Mouse (Mus musculus): ENCODE measurements around the gene Cntn5.
"Not testable (repeated sequence)": the region's sequence is repeated elsewhere in the genome, so short reads cannot be mapped to it uniquely, and the experiment has no call there.

The Cntn5 gene

DNA sequence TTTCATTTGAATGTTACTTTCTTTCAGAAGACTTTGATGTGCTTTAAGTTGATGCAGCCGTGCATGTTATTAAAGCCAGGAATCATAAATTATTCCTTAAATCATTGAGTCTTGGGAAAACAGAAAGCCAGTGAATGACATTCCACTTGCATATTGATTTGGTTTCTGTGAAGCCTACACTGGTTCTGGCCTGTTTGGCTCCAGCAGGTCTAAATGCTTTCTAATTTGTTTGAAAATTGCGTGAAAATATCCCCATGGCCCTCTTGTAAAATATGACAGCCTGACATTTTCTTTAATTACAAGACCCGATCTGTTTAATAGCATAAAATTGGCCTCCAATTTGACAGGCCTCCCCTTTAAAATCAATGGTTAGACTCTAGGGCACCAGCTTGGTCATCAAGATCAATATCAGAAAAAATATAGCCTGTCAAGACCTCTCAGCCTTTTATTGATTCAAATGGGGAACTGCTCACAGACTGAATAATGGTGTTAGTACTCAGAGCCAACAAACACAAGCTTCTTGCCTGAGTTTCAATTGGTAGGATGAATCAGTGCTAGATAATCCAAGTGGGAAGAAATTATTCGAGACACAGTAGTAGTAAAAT lies 247.3 kb downstream of the Cntn5 start:
- DNase-seq (ENCODE audit: low spot score in 2 of 2), result no peak

DNA sequence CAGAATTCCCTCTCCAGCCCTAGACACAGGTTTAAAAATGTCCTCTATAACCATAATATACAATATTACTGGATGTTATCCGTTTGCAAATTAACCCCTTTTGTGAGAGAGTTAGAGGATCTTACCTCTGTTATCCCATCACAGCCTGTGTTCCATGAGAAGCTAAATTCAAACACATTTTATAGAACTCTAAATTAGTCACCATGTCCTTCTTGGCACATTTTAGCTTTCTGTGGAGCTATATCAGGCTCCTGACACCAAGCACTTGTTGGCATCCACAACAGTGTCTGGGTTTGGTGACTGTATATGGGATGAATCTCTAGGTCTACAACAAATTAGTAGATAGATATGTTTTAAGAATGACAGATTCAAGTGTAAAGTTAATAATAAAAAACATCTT lies 253.9 kb downstream of the Cntn5 start:
- no peak for DNase-seq (ENCODE audit: low spot score in 2 of 2)

DNA sequence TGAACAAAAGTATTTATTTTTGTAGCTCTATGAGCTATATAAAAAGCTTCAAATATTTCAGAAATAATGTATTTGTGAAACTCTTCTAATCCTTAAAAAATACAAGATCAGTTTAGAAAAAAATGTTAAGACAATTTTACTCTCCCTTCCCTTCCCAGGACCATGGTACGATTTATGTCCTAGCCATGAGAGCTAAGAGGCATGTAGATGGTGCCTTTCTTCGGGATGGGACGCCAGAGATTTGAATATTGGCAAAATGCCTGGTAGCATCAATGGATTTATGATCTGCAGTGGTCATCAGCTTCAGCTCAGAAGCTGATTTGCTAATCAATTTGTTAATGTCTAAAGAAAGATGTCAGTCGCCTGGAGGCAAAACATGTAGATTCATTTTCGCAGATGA lies 258.6 kb downstream of the Cntn5 start:
- no peak for DNase-seq (ENCODE audit: low spot score in 2 of 2)

DNA sequence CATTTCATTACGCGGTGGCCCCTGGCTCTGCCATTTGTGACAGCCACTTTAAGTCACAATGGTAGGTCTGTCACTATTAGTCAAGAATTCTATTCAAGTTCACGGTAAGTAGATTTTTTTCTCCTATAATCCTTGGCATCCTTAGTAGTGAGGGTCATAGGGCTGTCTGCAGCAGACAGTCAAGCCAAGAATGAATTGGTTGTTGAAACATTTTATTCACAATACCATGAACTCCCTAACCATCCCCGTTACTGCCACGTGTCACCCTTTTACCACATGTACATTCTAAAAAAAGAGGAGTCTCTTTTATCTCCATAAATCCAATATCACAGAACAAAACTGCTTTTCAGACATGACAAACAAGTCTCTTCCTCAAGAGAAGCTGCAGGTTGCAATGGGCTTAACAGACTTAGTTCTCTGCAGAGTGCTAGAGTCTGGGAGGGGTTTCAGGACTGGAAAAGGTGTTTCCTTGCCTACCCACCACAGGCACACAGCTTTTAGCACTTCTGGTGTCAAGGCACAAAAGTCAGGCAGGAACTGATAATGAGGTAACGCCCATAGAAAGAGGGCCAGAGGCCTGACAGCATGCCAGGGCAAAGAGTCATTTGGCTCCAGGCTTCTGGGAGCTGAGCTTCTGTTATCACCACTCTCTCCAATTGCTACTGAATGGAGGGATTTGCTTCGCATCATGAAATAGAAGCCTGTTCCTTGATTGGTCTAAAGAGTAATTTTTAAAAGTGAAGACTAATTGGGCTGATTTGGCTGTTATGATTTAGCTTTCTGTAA lies 259.3 kb downstream of the Cntn5 start:
- DNase-seq (ENCODE audit: low spot score in 2 of 2), result no peak

DNA sequence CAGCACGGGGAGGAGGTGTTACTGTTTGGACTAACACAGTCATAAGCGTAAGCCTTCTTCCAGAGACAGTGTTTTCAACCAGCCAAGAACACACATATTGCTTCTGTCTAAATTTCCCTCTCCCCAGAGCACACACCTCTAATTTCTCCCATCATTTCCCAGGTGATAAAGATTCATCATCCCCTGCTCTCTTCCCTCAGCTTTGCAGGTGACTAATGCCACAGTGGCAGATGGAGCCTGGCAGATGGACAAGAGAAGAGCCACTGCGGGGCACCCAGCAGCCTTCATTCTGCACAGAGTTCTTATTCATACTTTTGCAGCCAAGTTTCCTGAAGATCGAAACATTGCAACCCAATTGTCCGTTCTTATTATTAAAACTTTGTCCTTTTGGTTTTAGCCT lies 286.5 kb downstream of the Cntn5 start:
- no peak for DNase-seq (ENCODE audit: low spot score in 2 of 2)

DNA sequence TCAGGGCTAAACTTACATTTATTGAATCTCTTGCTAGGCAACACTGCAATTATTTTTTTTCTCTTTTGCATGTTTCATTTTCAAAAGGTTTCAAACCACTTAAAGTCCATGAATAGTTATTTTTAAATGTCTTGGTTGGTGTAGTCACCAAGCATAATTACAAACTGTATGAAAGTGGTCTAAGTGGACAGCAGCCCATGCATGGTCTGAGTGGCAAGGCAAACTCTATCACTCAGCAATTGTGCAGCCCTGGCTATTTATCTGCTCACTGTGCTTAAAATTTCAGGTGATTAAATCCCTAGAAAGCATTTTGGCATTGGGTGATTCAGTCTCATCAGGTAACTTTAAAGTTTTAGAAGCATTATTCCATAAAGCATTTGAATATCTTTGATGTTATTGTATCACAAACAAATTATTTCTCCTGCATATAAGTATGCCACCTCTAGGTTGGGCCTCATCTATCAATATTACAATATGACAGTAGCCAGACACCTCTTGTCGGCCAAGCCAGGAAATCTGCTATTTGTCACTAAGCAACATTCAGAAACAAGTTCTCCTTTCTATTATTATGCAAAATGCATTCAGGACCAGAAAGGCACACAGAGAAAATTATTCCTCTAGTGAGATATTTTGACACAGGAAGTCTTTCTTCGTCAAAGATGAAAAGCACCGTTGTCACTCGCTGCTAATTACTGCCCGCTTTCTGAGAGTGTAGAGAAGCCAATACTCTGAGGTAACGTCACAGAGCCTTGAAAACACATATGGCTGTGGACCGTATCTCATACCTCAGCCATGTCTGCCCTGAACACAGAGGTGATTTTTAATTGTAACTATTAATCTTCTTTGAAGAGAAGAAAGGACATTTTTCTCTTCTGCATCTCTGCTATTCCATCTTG lies 329.0 kb downstream of the Cntn5 start:
- DNase-seq (ENCODE audit: low spot score in 2 of 2), result no peak

DNA sequence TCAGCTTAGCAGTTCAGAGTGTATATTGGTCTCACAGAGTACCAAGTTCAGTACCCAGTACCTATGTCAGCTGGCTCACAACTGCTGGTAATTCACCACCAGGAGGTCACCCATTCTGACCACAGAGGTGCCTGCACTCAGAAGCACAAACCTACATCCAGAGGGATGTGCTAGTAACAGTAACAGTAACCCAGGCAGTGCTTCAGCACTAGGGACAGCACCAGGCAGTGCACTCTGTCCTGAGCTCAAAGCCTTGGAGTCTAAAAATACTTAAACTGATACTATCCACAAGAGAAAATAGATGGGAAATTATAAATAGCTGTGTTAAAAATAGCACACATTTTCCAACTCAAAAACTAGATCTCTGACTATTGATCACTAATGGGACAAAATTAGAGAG lies 334.7 kb downstream of the Cntn5 start:
- no peak for DNase-seq (ENCODE audit: low spot score in 2 of 2)

DNA sequence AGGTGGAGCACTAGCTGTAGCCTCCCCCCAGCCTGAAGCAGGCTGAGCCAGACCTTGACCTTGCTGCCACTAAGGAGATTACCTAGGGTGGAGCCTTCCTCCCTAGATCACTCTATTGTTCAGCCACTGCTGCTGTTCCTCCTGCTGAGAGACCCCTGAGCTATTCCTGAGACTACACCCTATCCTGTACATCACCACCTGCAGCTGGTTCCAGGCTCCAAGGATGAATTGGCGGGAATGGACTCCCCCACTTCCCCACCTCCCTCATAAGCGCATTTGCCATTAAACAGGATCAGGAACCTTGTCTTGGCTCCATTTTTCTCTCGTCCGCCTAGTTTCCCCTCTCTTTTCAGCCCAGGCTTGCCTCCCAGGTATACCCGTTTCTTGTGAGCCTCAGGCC lies 363.7 kb downstream of the Cntn5 start:
- DNase-seq (ENCODE audit: low spot score in 2 of 2), result not testable (repeated sequence)

DNA sequence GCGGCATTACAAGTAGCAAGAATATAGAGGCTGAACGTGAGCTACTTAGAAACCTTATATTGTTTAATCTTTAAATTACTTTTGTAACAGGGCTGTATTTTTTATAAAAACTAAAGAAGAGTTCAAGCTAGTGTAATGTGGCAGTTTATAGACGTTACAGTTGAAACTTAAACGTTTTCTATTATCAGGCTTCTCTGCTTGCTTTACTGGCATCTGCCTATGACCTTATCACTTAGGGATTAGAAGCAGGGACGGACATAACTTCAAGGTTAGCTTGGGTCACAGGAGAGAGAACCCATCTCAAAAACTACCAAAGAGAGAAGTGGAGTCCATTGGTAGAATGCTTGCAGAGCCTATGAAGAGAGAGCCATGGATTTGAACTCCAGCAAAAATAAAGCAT lies 372.3 kb downstream of the Cntn5 start:
- DNase-seq (ENCODE audit: low spot score in 2 of 2), result no peak

DNA sequence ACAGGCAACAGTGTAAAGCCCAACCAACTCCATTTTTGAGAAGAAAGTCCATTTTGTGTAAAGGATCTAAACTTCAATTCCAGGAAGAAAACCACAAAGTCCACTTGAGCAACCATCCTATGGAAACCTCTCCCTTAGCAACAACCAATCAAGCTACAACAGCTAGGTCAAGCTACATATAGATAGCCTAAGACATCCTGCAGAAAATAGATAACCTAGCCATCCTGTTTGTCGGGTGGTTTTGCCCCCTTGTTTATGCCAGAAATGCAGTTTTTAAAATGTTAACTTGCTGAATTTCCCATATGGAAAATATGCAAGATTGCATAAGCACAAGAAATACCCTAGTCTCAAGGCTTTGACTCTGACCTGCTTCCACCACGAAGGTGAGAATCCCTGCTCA lies 373.5 kb downstream of the Cntn5 start:
- DNase-seq (ENCODE audit: low spot score in 2 of 2), result no peak

DNA sequence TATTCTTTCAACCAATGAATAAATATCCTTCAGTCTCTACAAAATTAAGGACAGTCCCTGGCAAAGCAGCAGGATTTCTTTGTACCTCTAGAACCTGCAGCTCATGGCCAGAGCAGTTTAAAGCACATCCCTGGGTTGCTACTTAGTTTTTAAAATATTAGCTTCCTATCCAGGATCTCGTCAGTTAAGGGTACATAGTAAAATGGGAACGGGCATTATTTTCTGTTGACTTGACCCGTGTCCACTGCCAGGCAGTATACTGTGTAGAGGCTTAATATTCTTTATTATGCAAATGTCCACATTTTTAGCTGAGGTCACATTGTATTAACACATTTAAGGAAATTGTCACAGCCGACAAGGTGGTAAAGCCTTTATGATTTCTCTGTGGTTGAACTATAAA lies 375.0 kb downstream of the Cntn5 start:
- DNase-seq (ENCODE audit: low spot score in 2 of 2), result no peak

DNA sequence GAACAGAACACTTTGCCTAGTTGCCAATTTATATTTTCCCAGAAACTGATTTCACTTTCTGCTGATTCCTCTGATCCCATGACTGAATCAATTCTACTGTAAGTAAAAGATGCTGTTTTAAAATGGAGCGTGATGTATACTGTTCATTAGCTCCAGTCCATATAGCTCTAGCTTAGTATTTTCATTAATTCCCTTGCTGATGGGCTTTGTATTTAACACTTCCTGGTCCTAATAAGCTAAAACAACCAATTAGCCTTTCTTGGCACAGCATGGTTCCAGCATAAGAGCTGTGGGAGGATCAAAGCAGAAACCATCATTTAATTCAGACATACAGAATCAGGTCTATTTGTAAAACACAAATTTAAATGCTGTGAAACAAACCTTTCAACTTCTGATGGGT lies 375.5 kb downstream of the Cntn5 start:
- DNase-seq (ENCODE audit: low spot score in 2 of 2), result no peak

DNA sequence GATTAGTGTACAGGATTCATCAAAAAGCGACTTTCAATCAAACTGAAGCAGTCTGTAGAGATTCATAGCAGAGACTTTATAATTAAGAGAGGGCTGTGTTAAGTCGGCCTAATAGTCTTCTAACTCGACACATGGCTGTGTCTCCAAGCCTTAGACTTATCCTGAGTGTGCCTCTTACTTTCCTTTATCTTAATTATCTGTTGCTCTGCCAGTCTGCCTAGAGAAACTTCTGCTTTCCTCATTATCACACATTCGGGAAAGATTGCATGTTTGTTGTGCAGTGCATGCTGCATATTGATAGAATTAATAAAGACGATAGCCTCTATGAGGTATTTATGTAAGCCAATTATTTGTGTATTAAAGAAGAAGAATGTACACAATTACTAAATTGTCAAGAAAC lies 375.9 kb downstream of the Cntn5 start:
- no peak for DNase-seq (ENCODE audit: low spot score in 2 of 2)

DNA sequence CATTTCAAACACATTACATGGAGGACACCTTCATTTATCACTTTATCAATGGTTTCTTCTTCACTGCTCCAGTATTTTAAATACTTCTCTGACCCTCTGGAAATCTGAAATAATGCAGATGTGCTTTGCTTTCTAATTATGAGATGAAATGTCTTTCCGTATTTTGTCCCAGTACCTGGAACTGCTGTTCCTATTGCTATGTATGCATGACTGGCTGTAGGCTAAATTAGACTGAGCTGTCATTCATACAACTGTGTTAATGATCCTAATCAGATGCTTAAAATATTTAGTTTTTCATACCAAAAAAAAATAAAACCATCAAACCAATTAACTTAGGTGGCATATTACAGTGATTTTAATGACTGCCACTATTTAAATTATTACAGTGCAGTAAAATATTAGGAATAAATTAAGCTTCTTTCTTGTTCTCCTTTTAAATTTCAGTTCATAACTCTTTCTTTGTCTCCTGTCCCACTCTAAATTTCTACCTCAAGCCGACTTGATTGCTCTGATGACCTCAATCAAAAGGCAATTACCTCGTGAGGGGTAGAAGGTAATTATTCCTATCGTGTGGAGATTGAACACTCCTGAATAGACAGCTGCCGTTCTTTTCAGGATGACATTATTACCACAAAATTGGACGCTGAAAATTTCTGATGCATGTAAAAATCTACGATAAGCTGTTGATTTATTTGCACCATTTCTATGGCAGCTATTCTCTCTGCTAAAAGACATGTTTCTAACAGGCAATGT lies 378.5 kb downstream of the Cntn5 start:
- no peak for DNase-seq (ENCODE audit: low spot score in 2 of 2)

DNA sequence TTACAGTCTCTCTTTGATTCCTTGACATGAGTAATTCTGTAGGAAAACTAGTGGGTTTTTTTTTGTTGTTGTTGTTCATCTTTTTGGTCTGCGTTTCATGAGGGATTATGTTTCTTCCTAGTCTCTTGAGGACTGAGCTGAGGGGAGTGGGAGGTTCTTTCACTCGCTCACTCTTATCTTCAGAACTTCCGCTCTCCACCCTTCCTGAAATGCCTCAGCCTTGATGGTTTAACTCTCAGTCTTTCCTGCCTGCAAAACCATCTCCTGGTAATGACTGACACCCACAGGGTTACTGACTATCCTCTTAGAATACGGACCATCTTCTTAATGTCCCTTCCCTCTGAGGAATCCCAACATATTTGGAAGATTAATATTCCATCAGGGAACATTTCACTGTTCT lies 382.0 kb downstream of the Cntn5 start:
- DNase-seq (ENCODE audit: low spot score in 2 of 2), result no peak

DNA sequence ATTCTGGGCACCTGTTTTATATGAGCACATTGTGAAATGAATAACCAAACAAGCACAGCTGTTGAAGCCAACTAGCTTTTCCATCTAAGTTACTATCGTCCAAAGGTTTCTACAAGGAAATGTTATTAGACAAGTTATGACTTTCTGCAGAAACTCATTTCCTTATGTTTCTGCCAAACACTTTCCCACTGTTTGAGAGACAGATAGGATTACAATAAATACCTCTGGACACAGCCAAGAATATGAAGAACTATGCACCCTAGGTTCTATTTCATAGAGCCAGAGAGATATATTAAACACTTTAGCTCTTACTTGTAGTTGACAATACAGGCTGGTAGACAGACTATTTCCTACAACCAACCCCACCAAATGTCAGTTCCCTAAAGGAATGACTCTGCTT lies 383.5 kb downstream of the Cntn5 start:
- DNase-seq (ENCODE audit: low spot score in 2 of 2), result no peak

DNA sequence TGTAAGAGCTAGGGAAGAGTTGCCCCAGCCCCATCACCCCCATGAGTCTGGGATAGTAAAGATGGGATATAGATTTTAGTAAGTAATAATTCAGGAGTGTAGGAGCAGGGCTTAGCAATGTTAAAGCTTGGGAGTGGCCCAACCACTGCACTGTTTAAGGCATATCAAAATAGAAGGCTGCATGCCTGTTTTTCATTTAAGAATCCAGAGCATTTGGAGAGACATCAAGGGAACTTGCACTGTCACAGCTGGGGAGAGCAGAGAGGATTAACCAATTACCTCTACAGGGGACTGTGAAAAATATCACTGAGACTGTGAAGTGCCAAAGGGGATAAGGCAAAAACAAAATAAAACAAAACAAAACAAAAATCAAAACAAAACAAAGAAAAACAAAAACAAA lies 412.3 kb downstream of the Cntn5 start:
- DNase-seq (ENCODE audit: low spot score in 2 of 2), result no peak

DNA sequence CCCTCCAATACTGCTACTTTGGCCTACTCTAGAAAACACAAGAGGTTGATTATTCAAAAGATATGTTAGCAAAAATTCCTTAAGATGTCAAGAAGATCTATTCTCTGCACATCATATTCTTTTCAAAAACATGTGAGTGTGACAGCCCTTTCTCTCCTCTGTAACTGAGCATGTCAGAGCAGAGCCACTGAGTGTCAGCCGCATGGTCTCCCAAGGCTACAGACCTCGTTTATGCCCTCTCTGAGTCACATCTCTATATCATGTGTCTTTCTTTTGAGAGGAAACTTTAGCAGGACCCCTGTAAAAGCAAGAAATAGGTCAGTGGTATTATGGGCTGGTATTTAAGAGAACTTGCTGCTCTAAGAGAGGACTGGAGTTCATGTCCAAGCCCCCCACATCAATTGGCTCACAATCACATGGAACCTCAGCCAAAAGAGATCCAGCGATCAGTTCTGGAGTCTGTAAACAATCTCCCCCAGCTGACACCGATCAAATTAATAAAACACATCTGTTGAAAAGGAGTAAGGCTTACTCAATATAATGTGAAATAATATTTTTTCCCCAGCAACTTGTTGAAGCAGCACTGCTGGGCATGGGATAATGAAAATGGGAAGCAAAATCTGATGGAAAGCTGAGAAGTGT lies 433.0 kb downstream of the Cntn5 start:
- no peak for DNase-seq (ENCODE audit: low spot score in 2 of 2)

DNA sequence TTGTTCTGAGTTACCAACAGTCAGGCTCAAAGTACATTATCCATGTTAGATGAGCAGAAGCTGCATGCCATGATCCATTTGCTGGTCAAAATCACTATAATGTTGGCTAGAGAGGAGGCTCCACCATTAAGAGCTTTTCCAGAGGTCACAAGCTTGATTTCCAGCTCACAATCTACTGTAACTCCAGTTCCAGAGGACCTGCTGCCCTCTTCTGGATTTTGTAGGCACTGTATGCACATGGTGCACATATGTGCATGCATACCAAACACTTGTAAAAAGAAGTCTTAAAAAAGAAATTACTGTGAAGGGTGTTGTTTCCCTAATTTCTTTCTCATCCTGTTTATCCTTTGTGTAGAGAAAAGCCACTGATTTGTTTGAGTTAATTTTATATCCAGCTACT lies 439.8 kb downstream of the Cntn5 start:
- no peak for DNase-seq (ENCODE audit: low spot score in 2 of 2)

DNA sequence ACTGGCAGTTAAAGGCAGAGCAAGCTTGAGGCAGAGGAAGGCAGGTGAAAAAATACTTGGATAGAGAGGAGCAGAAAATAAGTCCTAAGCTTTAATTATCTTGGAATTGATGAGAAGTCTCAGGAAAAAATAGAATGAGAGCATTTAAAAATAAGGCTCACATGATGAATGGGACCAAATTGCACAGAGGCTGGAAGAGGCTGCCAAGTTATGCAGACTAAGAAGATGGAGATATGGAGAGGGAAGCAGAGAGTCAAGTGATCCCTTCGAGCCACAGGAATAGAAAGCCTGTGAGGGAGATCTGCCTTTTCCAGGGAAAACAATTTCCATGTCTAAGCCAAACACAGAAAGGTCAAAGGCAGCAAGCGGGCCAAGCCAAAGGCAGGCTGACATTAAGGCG lies 446.7 kb downstream of the Cntn5 start:
- DNase-seq (ENCODE audit: low spot score in 2 of 2), result no peak

DNA sequence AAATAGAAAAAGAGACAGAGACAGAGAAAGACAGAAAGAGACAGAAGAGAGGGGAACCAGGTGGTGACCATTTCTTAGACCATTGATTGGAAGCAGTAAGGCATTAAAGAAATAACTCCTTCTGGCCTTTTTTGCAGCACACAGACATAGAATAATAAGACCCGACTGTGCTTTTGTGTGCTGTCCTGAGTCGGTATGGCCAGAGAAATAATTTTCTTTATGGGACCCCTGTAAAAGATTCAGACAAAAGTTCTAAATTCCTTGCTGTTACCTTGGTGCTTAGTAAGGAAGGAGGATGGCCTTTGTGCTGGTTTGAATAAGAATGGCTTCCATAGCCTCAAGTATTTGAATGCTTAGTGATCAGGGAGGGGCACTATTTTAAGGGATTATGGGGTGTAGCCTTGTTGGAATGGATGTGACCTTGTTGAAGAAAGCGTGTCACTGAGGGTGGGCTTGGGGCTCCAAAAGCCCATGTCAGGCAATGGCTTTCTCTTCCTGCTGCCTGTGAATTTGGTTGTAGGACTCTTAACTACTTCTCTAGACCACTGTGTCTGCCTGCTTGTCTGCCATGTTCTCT lies 455.5 kb downstream of the Cntn5 start:
- no peak for DNase-seq (ENCODE audit: low spot score in 2 of 2)
